Mouse (Mus musculus): Measurements from ENCODE around the gene Tbx1.

Tbx1 gene

DNA sequence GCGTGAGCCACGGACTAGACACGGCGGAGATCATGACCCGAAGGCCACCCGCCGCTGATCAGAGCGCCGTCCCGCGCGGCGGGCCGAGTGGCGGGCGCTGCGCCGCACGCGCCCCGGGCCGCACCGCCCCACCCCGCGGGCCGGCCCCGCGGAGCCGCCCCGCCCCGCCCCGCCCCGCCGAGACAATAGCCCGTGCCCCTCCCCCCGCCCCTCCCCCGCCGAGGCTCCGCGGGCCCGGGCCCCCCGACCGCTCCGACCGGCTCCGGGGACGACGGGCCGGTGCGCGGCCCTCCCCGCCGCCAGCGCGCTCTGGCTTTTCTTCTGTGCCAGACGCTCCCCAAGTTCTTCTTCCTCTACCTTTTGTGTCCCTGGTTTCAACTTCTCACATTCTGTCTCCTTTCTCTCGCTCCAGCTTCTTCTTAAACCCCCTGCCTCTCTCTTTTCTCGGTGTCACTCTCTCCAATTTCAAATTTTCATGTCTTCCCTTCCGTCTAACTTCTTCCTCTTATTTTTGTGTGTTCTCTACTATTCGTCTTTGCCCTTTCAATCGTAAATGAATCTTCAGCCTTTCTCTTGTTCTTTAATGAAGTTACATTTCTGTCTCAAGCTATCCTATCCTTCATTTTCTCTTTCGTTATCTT, 3.4 kb downstream of the Tbx1 start:
- no peak for DNase-seq

DNA sequence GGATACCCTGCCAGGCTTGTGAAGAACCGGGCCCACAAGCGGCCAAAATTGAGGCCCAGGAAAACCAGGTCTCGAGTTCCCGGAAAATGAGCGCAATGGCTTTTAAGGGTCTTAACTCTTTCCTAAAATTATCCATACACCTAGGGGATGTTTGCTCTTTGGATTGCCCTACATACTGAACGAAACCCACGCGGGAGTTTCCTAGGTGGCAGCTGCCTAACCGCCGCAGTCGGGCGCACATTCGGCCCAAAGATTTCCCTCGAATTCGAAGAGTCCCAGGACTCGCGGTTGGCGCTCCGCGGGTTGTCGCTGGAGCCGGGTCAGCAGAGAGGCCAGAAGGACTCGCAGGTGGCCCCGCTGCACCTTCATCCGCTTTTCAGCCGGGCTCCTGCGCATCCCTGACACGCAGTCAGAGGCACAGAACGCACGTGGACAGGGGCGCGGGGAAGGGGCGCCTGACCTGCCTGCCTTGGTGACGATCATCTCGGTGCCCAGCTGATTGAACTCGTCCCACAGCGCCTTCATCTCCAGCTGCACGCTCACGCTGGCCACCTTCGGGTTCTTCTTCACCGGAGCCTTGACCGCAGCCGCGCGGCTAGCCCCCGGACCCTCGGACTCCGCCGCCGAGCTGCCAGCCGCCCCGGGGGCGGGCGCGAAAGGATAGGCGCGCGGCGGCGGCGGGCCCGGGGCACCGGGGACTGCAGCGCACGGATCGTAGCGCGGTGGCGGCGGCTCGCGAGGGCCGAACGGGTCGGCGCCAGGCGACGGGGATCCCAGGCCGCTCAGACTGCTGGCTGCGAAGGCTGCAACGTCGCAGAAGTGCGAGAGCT, 4.2 kb downstream of the Tbx1 start:
- no peak for DNase-seq

DNA sequence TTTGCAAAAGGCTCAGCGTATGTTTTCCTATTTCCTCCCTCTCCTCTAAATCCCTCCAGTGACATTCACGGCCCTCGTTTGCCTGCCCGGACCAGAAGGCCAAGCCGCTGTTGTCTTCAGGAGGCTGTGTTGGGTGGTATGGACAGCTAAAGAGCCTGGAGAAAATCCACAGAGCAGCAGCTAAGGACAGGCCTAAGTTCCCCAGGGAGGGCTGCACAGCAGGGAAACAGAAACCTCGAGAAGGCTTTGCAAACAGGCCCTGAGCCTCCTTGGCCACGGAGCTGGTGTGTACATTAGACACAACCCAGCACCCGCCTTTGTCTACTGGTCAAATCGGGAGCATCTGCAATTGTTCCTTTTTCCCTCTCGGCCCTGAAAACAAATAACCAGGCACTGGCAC, 4.8 kb downstream of the Tbx1 start:
- no peak for DNase-seq

DNA sequence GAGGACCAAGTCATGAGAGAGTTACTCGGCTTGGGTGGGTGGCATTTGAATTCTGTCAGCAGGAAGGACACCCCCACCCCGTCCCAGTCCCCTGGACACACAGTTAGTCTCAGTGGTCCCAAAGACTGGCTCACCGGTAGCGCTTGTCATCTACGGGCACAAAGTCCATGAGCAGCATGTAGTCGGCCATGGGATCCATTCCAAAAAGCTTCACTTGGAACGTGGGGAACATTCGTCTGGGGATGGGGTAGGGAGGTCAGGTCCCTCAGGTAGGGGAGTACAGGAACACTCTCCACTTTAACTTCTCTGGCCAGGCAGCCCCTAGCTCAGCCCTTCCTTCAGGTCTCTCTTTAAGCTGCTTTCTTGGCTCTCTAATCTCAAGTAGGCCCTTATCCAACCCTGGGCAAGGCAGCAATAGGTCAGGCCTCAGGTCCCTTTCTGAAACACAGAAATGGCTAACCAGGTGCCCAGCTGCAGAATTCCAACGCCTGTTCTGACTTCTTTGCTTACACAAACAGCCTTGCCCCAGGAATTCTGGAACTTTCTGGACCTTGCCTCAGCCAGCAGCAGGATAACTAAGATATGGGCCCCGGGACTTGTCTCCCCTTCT, 5.5 kb downstream of the Tbx1 start:
- DNase-seq = no peak

DNA sequence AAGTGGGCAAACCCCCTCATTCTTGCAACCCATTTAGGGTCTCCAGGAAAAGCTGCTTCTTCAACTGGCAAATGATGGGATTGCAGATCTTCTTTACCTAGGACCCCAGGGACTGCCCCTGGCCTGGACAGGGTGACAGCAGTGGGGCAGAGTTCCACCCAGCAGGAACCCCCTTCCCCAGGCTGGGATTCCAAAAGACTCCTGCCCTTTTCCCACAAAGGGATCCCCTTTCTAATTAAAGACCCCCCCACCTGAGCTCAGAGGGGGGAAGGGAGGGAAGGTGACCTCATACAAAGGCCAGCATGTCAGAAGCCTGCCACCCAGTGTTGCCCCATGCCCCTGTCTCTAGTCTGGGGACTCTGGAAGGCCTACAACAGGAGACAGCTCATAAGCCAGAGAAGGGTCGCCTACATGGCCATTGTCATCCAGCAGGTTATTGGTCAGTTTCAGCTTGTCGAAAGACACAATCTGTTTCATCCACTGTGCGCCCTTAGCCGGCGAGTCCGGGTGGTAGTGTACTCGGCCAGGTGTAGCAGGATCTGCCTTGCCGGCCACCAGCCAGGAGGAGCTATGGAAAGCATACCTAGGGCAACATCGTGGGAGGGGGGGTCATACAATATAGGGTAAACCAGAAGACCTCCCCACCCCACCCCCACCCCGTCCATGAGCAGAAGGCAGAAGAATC, 6.7 kb downstream of the Tbx1 start:
- DNase-seq = no peak

DNA sequence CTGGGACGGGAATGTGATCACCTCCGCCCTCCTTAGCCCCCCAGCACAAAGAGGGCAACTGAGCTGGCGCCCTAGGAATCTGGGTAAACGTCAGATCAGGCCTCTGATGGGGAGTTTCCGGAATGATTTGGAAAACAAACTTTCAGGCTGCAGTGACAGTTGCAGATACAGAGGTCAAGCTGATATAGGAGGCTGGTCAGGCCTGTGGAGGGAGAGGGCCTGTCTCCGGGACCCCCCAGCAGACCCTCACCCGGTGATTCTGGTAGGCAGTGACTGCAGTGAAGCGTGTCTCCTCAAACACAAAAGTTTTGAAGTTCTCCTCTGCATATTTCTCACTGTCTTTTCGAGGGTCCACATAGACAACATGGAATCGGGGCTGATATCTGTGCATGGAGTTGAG, 7.3 kb downstream of the Tbx1 start:
- no peak for DNase-seq

DNA sequence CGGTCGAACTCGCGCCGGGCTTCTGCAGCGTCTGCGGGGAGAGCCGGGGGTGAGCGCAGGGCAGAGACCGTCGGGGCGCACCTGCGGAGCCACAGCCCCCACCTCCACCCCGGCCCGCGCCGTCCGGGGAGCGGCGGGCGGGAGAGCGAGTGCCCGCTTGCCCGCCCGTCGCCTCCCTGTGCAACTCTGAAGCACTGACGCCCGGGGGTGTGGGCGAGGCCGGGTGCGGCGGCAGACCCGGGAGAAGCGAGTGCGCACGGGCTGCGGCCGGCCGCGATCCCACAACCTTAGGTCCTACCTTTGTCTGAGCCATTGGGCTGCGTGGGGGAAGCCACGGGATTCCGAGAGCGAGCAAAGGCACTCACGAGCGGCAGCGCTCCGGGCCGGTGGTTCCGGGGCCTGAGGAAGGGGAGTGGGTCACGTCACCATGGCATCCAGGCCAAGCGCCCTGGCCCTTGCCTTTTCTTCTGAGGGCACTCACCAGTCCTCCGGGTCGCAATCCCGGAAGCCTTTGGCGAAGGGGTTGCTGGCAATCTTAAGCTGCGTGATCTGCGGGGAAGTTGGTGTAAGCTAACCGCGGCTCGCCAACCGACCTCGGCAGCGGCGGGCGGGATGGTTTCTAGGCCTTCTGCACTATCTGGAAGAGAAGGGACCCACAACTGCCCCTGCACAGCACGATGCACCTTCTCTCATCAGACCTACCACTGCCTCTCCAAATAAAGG, 7.9 kb downstream of the Tbx1 start:
- no peak for DNase-seq

DNA sequence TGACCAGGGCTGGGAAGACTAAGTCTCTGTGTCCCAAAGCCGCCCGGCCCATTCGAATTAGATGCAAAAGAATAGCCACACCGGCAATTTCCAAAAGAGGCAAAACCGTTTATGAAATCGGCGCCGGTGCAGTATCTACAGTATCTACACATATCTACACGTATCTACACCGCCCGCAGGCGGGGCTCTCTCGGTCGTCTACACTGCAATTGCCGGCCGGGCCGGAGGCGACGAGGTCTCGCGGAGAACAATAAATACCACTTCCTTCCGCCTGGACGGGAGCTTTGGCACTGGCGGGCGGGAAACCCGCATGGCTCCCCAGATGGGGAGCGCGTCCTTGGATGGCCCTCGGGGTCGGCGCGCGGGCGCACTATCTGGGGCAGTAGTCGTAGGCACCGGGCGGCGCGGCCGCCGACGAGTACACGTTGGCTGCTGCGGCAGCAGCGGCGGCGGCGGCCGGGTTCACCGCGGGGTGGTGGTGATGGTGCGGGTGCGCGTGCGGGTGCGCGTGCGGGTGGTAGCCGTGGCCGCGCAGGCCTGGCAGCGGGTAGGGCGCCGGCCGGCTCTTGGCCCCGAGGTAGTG, 8.8 kb downstream of the Tbx1 start:
- no peak for DNase-seq

DNA sequence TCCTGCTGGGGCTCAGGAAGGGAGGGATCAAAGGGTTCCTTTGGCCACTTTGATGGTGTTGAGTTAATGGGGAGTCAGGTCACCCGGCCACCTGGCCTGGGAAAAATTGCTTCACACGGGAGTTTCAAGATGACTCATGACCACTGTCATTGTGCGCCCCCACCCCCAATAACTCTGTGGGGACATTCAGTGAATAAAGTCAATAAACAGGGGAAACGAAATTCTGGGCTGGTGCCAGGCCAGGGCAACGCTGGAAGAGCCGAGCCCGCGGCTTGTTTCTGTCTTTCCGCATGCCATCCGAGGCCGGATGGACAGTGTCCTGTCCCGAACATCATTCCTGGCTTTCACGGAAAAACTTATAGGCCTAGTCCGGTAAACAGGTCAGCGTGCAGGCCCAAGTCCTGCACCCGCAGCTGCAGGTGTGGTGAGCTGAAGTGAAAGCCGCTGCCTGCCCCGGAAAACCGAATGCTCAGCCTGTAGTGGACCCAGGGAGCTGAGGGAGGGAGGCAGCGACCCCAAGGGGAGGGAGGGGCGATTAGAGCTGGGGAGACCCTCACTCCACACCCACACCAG, 9.3 kb downstream of the Tbx1 start:
- no peak for DNase-seq

DNA sequence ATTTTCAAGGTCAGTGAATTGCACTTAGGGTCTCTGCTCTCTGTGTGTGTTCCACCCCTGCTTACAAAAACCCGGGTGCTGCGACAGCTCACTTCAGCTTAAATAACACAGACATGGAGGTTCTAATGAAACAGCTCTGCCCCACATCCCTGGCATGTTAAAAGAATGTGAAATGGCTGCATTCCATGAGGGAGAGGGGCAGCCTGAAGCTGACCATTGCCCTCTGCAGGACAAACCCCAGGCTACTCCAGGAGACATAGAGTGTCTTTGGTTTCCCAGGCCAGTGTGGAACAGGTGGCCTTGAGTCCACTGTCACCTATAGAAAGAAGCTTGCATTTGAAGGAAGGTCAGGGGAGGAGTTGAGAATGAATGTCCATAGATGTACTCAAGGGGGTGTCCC, 10.1 kb downstream of the Tbx1 start:
- DNase-seq = no peak

DNA sequence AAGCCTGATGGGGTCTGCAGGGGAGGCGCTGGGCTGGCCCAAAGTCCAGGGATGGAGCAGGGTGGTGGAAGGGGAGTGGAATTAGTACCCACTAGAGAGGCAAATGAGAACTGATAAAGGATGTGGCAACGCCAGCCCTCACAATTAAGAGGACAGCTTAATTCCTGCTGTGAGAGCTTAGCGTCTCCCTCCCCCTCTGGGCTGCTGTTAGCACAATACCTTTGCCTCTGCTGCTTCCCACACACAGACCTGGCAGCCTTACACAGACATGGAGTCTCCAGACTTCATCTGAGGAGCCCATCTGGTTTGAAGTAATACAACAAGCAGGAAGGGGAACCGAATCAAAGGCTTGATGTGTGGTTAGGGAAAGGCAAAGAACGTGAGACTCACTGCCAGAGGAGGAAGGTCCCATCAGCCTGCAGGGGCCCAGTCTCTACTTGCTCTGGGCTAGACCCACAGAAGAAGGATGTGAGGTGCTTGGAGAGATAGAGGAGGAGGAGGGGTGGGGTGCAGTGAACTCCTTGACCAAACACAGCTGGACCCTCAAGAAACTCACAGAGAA, 12.8 kb downstream of the Tbx1 start:
- DNase-seq = no peak

DNA sequence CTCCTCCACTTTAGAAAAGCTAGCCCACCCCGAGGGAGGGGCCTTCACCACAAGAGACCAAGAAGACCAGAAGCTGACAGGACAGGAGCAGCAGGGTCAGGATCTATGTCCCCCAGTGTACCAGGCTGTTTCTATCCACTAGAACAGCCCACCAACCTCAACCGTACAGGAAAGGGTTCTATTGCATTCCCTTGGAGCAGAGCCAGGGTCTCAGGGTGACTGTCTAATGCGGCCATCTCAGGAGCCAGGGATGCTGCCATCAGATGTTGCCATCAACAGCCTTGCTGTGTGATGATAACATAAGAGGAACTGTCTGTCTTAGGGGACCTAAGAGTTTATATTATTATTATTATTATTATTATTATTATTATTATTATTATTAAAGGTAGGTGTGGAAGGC, 13.4 kb downstream of the Tbx1 start:
- DNase-seq = no peak

DNA sequence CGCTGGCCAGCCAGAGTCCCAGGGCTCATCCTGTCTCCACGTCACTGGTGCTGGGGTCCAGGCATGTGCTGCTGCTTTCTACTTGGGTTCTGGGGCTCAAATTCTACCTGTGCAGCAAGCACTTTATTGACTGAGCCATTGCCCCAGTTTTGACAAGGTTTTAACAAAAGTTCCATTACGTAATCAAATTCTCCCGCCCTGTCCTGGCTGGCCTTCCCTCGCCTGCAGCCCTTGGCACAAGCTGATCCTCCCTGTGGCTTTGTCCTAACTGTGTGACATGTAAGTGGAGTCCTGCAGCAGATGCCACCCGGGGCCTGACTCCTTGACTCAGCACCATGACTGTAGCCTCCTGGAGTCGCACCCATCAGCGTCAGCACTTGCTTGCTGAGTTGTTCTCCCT, 16.3 kb downstream of the Tbx1 start:
- no peak for DNase-seq

DNA sequence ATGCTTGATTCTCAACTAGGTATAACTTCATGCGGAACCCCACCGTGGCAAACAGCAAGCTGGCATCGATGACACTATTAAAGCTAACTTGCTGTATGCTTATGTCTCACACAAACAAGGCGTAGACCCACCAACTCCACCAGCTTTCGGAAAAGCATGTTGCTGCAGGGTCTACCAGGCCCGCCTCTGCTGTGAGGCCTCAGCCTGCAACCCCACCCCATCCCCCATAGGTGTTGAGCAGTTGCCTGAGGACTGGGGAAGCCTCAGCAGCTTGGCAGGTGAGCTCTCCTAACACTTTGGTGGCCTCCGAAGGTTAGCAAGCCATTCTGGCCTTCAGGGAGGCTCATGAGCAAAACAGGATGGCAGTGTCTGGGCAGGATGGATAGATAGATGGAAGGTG, 21.9 kb downstream of the Tbx1 start:
- DNase-seq = no peak

DNA sequence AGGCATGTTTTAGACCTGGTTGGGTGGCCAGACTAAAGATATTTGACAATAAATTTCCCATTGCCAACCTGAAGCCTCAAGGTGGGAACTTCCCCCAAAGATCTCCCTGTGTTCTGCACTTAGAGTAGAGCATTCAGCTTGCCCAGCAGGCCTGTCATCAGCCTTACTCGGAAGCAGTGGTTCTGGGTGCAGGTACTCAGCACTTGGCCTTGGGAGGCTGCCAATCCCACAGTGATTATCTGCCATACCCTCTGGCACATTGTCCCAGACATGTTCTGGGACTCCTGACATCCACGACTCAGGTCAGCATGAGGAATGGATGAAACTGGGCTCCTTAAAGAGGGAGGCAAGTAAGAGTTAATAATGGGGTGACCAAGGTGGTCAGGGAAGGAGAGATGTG, 26.0 kb downstream of the Tbx1 start:
- DNase-seq = no peak

DNA sequence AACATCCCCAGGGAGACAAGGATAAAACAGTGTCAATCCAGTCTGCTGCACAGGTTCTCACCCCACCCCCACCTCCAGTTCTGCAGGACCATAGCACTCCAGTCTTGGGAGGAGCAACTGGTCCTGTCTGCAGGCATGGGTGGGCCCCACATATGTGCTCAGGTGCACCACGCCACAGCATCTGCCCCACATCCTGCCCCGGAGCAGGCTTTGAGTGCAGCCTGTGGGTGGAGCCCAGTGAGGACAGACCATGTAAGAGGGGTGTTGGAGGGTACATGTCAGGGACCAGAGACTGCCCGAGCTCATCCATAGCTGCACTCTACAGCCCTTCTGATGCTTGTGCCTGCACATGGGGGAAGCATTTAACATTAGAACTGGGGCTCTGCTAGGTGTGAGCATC, 34.0 kb downstream of the Tbx1 start:
- no peak for DNase-seq

DNA sequence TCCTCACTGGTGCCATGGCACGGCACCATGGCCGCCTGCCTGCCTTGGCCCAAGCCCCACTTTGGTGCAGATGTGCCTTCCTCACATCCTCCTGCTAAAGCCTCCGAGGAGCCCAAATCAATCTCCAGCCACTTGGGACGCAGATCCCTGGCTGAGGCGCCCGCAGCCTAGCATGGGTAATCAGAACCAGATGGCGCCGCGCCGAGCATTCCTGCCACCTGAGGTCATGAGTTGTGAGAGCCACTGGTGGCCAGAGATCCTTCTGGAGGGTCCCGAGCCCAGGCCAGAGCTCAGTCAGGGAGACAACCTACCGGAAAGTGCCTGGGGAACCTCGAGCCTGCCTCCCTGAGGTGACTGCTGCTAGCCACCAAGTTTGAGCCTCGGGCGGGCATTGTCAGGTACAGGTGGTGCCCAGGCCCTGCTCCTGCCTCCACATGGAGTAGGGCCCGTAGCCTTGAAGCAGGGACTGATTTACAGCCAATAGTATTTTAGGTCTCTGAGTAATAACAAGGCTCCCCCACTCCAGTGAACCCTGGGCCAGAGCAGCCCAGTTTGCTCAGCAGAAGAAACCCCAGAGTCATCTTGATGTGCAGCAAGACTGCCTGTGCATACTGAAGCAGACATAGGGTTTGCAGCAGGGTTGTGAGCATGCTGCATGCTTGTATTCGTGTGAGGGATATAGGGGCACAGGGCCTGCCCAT, 35.1 kb downstream of the Tbx1 start:
- DNase-seq = no peak

DNA sequence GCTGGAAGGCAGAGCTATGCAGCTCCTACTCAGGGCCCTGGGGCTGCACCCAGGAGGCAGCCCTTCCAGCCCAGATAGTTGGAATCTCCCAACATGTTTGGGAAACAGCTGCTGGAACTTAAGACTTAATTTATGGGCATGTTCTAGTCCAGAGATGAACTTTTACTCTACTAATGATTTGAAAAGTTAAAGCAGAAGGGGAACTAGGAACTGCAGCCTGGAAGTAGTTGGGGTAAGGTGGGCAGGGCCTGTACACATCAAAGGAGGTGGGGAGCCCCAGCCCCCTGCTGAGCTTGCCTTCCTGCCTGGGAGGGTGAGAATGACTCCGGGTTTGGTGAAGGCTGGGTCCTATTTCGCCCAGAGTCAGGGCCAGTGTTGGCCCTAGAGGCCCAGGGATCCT, 35.8 kb downstream of the Tbx1 start:
- DNase-seq = no peak

DNA sequence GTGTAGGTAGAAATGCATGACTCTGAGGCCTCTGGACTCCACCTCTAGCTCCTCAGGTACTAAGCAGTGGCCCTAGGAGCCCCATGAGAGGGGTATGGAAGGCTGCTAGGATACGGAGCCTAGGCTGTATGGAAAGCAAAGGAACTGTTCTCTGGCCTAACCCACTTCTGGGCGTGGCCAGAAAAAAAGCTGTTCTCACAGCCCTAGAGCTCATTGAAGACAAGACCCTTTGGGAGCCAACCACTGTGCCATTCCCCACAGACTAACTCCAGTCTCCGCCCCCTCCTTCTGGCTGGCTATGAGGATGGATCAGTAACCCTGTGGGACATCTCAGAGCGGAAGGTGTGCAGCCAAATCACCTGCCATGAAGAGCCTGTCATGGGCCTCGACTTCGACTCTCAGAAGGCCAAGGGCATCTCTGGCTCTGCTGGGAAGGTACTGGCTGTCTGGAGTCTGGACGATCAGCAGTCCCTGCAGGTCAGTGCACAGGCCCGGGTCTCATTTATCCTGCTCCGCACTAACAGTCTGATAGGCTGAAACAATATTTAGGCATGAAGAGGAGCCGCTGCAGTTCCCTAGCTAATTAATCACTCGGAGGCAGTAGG, 38.3 kb downstream of the Tbx1 start:
- DNase-seq = no peak

DNA sequence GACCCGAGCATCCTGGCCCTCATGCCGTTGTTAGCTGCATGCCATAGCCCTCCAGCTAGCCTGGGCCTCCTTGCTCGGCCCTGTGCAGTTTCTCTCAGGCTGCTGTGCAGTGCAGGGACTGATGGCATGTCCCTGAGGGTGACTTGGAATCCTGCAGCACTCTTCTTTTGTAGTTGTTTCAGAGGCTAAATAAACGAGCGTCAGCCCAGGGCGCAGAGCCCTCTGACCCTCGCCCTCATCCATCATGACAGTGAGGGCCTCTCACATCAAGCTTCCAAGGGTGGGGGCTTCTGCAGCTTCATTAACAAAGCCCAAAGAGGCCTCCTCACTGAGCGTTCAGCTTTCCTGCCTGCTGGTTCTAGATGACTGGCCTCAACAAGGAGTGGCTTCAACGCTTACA, 38.9 kb downstream of the Tbx1 start:
- no peak for DNase-seq

DNA sequence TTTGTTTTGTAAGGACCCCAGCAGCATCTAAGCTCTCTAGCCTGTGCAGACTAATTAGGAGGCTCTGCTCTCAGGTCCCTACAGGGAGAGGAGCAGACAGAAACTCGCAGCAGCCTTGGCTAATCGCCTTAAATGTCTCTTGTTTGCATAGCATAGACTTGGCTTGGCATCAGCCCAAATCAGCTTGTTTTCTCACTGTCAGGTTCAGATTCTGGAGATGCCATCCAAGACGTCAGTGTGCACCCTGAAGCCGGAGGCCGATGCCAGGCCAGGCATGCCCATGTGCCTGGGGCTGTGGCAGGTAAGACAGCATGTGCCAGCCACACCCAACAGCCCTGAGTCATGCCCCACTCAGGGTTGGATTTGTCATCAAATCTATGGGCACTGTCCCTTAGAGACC, 42.6 kb downstream of the Tbx1 start:
- no peak for DNase-seq

Data from B cell, adult 2 months (primary cell).